Comparison of ENCODE assay signal across 13 mouse cellular contexts in genomic region chr6:40152241-40152640, GRCm38 (mm10).
"Had no signal": no experiment of that assay in that cellular context is flagged by ENCODE, and none has a peak within 500 bp of the region (broad histone marks: within the 10 kb centered on the region; RNA-seq: fewer than 3 reads in every experiment).

No protein-coding gene starts in this region.

- H3K4me1 ChIP-seq: kidney, embryonic 15.5 days; limb, embryonic 13.5 days; neural tube, embryonic 12.5 days; stomach, embryonic 15.5 days had no signal

- H3K36me3 ChIP-seq: kidney, embryonic 15.5 days; limb, embryonic 13.5 days; midbrain, embryonic 12.5 days; neural tube, embryonic 12.5 days; stomach, embryonic 15.5 days had no signal

- DNase-seq: kidney, postnatal 14 days; layer of hippocampus, postnatal 36 days; lung, adult 18-20 months; right cerebral cortex, postnatal 14 days; thymus, adult 2 months; thymus, postnatal 25 days had no signal

- H3K27me3 ChIP-seq: kidney, embryonic 15.5 days; limb, embryonic 13.5 days; midbrain, embryonic 12.5 days; neural tube, embryonic 12.5 days; stomach, embryonic 15.5 days had no signal

- H3K4me3 ChIP-seq: kidney, embryonic 15.5 days; limb, embryonic 13.5 days; midbrain, embryonic 12.5 days; myocyte; neural tube, embryonic 12.5 days; stomach, embryonic 15.5 days had no signal

- H3K27ac ChIP-seq: kidney, embryonic 15.5 days; limb, embryonic 13.5 days; liver, embryonic 14.5 days; midbrain, embryonic 12.5 days; neural tube, embryonic 12.5 days; stomach, embryonic 15.5 days had no signal

- H3K4me2 ChIP-seq: kidney, embryonic 15.5 days; limb, embryonic 13.5 days; midbrain, embryonic 12.5 days; neural tube, embryonic 12.5 days; stomach, embryonic 15.5 days had no signal

- H3K9ac ChIP-seq: kidney, embryonic 15.5 days; limb, embryonic 13.5 days; liver, embryonic 14.5 days; midbrain, embryonic 12.5 days; neural tube, embryonic 12.5 days; stomach, embryonic 15.5 days had no signal

- H3K9me3 ChIP-seq: kidney, embryonic 15.5 days; limb, embryonic 13.5 days; midbrain, embryonic 12.5 days; neural tube, embryonic 12.5 days; stomach, embryonic 15.5 days had no signal
